Comparison of ENCODE assay signal across 8 mouse cellular contexts in genomic region chr5:125382673-125383558, GRCm38 (mm10). TPM values are rescaled to one million over a fixed set of nuclear protein-coding genes. Genes with fewer than 3 reads are reported as not detected.
DNase-seq lines count a peak whose midpoint lies in the region; ATAC-seq and TF ChIP-seq lines count a peak whose summit lies in the region.

No protein-coding gene starts in this region.

- 45% methylated on average over 6 of the region's 6 CpGs for WGBS in heart, embryonic 14.5 days
- WGBS in kidney, postnatal 0 days, result 50% methylated on average over 6 of the region's 6 CpGs
- 45% methylated on average over 6 of the region's 6 CpGs for WGBS in lung, embryonic 15.5 days

- ATAC-seq in heart, embryonic 14.5 days (ENCODE audit: insufficient number of reproducible peaks, insufficient read depth, low FRiP score, low read depth), result peak; percentile 44
- ATAC-seq in kidney, postnatal 0 days (replicated peaks; ENCODE audit: low FRiP score, low read depth), result peak; percentile 57
- peak; percentile 84 for ATAC-seq in lung, embryonic 15.5 days (ENCODE audit: borderline replicate concordance, extremely low read depth, low FRiP score, low TSS enrichment)

- peaks cover 0 to 11% of the 10 kb centered on the region in 2 experiments; a peak in 1 of 4 replicates for H3K4me1 ChIP-seq in heart, embryonic 14.5 days (ENCODE audit: control insufficient read depth in 2 of 2, insufficient read depth in 2 of 2, low read length in 2 of 2)
- no peaks in the 10 kb centered on the region; the same call in 1 of the 2 replicates for H3K4me1 ChIP-seq in kidney, postnatal 0 days (replicated peaks; ENCODE audit: insufficient read depth, low read length)
- H3K4me1 ChIP-seq in lung, embryonic 15.5 days, result peaks cover 24% of the 10 kb centered on the region

- 0 out of 4 replicates have a peak overlapping the region, but pooled peaks of 1 of the 2 experiments have one; percentile 21 for H3K27ac ChIP-seq in heart, embryonic 14.5 days (replicated peaks in 1 of 2; ENCODE audit: control insufficient read depth in 1 of 2, insufficient read depth in 1 of 2, low read depth in 2 of 2, low read length in 2 of 2)
- H3K27ac ChIP-seq in kidney, postnatal 0 days, result no peak overlapping the region
- H3K27ac ChIP-seq in lung, embryonic 15.5 days, result peak overlapping the region; percentile 23; the same call in 1 of the 2 replicates

- H3K27me3 ChIP-seq in heart, embryonic 14.5 days (ENCODE audit: control insufficient read depth, insufficient read depth, low read length), result no peaks in the 10 kb centered on the region
- H3K27me3 ChIP-seq in kidney, postnatal 0 days (ENCODE audit: insufficient read depth, low read length), result no peaks in the 10 kb centered on the region
- no peaks in the 10 kb centered on the region for H3K27me3 ChIP-seq in lung, embryonic 15.5 days

- DNase-seq in layer of hippocampus, adult 11-12 months (ENCODE audit: low spot score), result peak; percentile 72
- no peak for DNase-seq in layer of hippocampus, postnatal 36 days
- peak; percentile 69 for DNase-seq in ZHBTc4 (ENCODE audit: low read depth, low spot score)
- peak; percentile 79 for DNase-seq in embryo, embryonic 10 days (ENCODE audit: low spot score)
- peak; percentile 86 for DNase-seq in kidney, postnatal 0 days (ENCODE audit: low spot score)
- DNase-seq in right cerebral cortex, postnatal 14 days, result peak; percentile 52

- H3K9ac ChIP-seq in heart, embryonic 14.5 days (ENCODE audit: low read length), result no peak overlapping the region
- no peak overlapping the region for H3K9ac ChIP-seq in kidney, postnatal 0 days (ENCODE audit: low read depth, low read length)
- no peak overlapping the region for H3K9ac ChIP-seq in lung, embryonic 15.5 days

- no peaks in the 10 kb centered on the region for H3K9me3 ChIP-seq in heart, embryonic 14.5 days (ENCODE audit: control insufficient read depth, low read length)
- H3K9me3 ChIP-seq in kidney, postnatal 0 days (replicated peaks; ENCODE audit: low read length), result no peaks in the 10 kb centered on the region
- H3K9me3 ChIP-seq in lung, embryonic 15.5 days, result no peaks in the 10 kb centered on the region

- peaks cover 33% of the 10 kb centered on the region for H3K36me3 ChIP-seq in heart, embryonic 14.5 days (ENCODE audit: control insufficient read depth, insufficient read depth, low read length)
- H3K36me3 ChIP-seq in kidney, postnatal 0 days (ENCODE audit: insufficient read depth, low read length), result peaks cover 7% of the 10 kb centered on the region
- peaks cover 24% of the 10 kb centered on the region for H3K36me3 ChIP-seq in lung, embryonic 15.5 days

- no peak overlapping the region for H3K4me2 ChIP-seq in heart, embryonic 14.5 days (ENCODE audit: low read length)
- H3K4me2 ChIP-seq in kidney, postnatal 0 days (ENCODE audit: low read length), result no peak overlapping the region
- H3K4me2 ChIP-seq in lung, embryonic 15.5 days, result no peak overlapping the region

- peak; percentile 79 for TF ChIP-seq CTCF in kidney, postnatal 0 days (IDR thresholded peaks at IDR 0.05; ENCODE audit: low read depth)

- no peak overlapping the region for H3K4me3 ChIP-seq in heart, embryonic 14.5 days (ENCODE audit: control insufficient read depth in 1 of 2, insufficient read depth in 1 of 2, low read depth in 1 of 2, low read length in 2 of 2)
- H3K4me3 ChIP-seq in kidney, postnatal 0 days (replicated peaks; ENCODE audit: low read depth, low read length), result no peak overlapping the region
- H3K4me3 ChIP-seq in lung, embryonic 15.5 days, result no peak overlapping the region

RNA-seq across cellular contexts. Expression of gene Gm10382, which starts 6.2 kb away (rescaled TPM):
- not detected for total RNA-seq in layer of hippocampus, postnatal 36 days (2021)
- polyA plus RNA-seq in heart, embryonic 14.5 days (2014; fragmentation: Nextera tagmentation; extraction: Ambion mirVana), result 0.27 and 0.32 TPM in 2 replicates
- polyA plus RNA-seq in kidney, postnatal 0 days (2015; fragmentation: Nextera tagmentation; extraction: Ambion mirVana), result 0.40 and 0.74 TPM in 2 replicates
- 0.56 and 0.73 TPM in 2 replicates for polyA plus RNA-seq in lung, embryonic 15.5 days (2015; fragmentation: Nextera tagmentation; extraction: Ambion mirVana)

RNA-seq across cellular contexts. Expression of gene Ubc, which starts 7.1 kb away (rescaled TPM):
- 100 to 1,000 TPM; 766 to 814 TPM for total RNA-seq in layer of hippocampus, postnatal 36 days (2021)
- polyA plus RNA-seq in heart, embryonic 14.5 days (2014; fragmentation: Nextera tagmentation; extraction: Ambion mirVana), result 859 and 861 TPM in 2 replicates
- 702 and 872 TPM in 2 replicates for polyA plus RNA-seq in kidney, postnatal 0 days (2015; fragmentation: Nextera tagmentation; extraction: Ambion mirVana)
- polyA plus RNA-seq in lung, embryonic 15.5 days (2015; fragmentation: Nextera tagmentation; extraction: Ambion mirVana), result 1,173 and 1,218 TPM in 2 replicates

RNA-seq across cellular contexts. Expression of gene Scarb1, which starts 42.0 kb away (rescaled TPM):
- total RNA-seq in layer of hippocampus, postnatal 36 days (2021), result 10 to 100 TPM; 32.1 to 32.8 TPM
- polyA plus RNA-seq in heart, embryonic 14.5 days (2014; fragmentation: Nextera tagmentation; extraction: Ambion mirVana), result 59.7 and 61.6 TPM in 2 replicates
- 49.0 and 51.3 TPM in 2 replicates for polyA plus RNA-seq in kidney, postnatal 0 days (2015; fragmentation: Nextera tagmentation; extraction: Ambion mirVana)
- polyA plus RNA-seq in lung, embryonic 15.5 days (2015; fragmentation: Nextera tagmentation; extraction: Ambion mirVana), result 61.2 and 65.6 TPM in 2 replicates

RNA-seq across cellular contexts. Expression of gene Dhx37, which starts 51.0 kb away (rescaled TPM):
- 10 to 100 TPM; 12.2 to 12.7 TPM for total RNA-seq in layer of hippocampus, postnatal 36 days (2021)
- 7.2 and 8.2 TPM in 2 replicates for polyA plus RNA-seq in heart, embryonic 14.5 days (2014; fragmentation: Nextera tagmentation; extraction: Ambion mirVana)
- polyA plus RNA-seq in kidney, postnatal 0 days (2015; fragmentation: Nextera tagmentation; extraction: Ambion mirVana), result 7.2 and 8.1 TPM in 2 replicates
- polyA plus RNA-seq in lung, embryonic 15.5 days (2015; fragmentation: Nextera tagmentation; extraction: Ambion mirVana), result 9.9 and 11.7 TPM in 2 replicates

RNA-seq across cellular contexts. Expression of gene Bri3bp, which starts 58.5 kb away (rescaled TPM):
- 100 to 1,000 TPM; 105 to 106 TPM for total RNA-seq in layer of hippocampus, postnatal 36 days (2021)
- 34.8 and 36.6 TPM in 2 replicates for polyA plus RNA-seq in heart, embryonic 14.5 days (2014; fragmentation: Nextera tagmentation; extraction: Ambion mirVana)
- 46.7 and 47.2 TPM in 2 replicates for polyA plus RNA-seq in kidney, postnatal 0 days (2015; fragmentation: Nextera tagmentation; extraction: Ambion mirVana)
- polyA plus RNA-seq in lung, embryonic 15.5 days (2015; fragmentation: Nextera tagmentation; extraction: Ambion mirVana), result 35.6 and 39.2 TPM in 2 replicates

Comparison
In these comparisons a context has a peak if more than half of its experiments do, and no peak if none do; other contexts are left out.
1. DNase-seq: peak in layer of hippocampus, adult 11-12 months (single experiment), ZHBTc4 (single experiment), embryo, embryonic 10 days (single experiment), kidney, postnatal 0 days (single experiment) and right cerebral cortex, postnatal 14 days (single experiment); none in layer of hippocampus, postnatal 36 days (0 of 2).
2. Peak in every context shown above with its lines, with median percentiles within 50 percentile points of each other: ATAC-seq.